In genomic region chr5:149483321-149484052, GRCm38 (mm10) we compare ENCODE assay signal across 10 mouse cellular contexts. TPM values are rescaled to one million over a fixed set of nuclear protein-coding genes. Genes with fewer than 3 reads are reported as not detected.
DNase-seq lines count a peak whose midpoint lies in the region; ATAC-seq and TF ChIP-seq lines count a peak whose summit lies in the region.
"Had no signal": no experiment of that assay in that cellular context is flagged by ENCODE, and none has a peak within 500 bp of the region (broad histone marks: within the 10 kb centered on the region; RNA-seq: fewer than 3 reads in every experiment).

No protein-coding gene starts in this region.

- peak; percentile 23 for DNase-seq in thymus, adult 2 months
- no peak for DNase-seq in thymus, adult 18-20 months
- DNase-seq in c-Kit-positive CD71-positive TER-119-positive erythroid progenitor cells, embryonic 14.5 days (ENCODE audit: low spot score), result peak; percentile 10
- DNase-seq in spleen, postnatal 36 days (ENCODE audit: low spot score in 2 of 2), result no peak
- DNase-seq in urinary bladder, postnatal 10 days (ENCODE audit: low spot score), result no peak

- no peak overlapping the region for H3K4me3 ChIP-seq in intestine, postnatal 0 days (ENCODE audit: low read depth, low read length)
- no peak overlapping the region for H3K4me3 ChIP-seq in intestine, embryonic 15.5 days (replicated peaks)
- H3K4me3 ChIP-seq in thymus, adult 2 months (ENCODE audit: control insufficient read depth, insufficient read depth, low read length), result no peak overlapping the region
- H3K4me3 ChIP-seq in forebrain, embryonic 13.5 days, result no peak overlapping the region
- H3K4me3 ChIP-seq: limb, embryonic 12.5 days; stomach, embryonic 15.5 days had no signal

- peak; percentile 36; the same call in 1 of the 2 replicates for TF ChIP-seq CTCF in intestine, postnatal 0 days (IDR thresholded peaks at IDR 0.05; ENCODE audit: low read depth)
- TF ChIP-seq CTCF in thymus, adult 2 months (IDR thresholded peaks at IDR 0.05; ENCODE audit: borderline replicate concordance, control insufficient read depth, extremely low read depth, insufficient read depth, low read length, poor library complexity), result peak; percentile 33; the same call in 1 of the 2 replicates

- ATAC-seq in intestine, postnatal 0 days, result no peak
- ATAC-seq in intestine, embryonic 15.5 days, result no peak
- ATAC-seq in forebrain, embryonic 13.5 days, result no peak

- no peak overlapping the region for H3K4me2 ChIP-seq in intestine, postnatal 0 days (replicated peaks; ENCODE audit: low read depth)
- no peak overlapping the region for H3K4me2 ChIP-seq in intestine, embryonic 15.5 days (replicated peaks)
- H3K4me2 ChIP-seq in forebrain, embryonic 13.5 days, result no peak overlapping the region
- H3K4me2 ChIP-seq: limb, embryonic 12.5 days; stomach, embryonic 15.5 days had no signal

- no peaks in the 10 kb centered on the region for H3K27me3 ChIP-seq in intestine, postnatal 0 days (replicated peaks; ENCODE audit: control insufficient read depth, insufficient read depth, low read length)
- H3K27me3 ChIP-seq in intestine, embryonic 15.5 days (replicated peaks), result no peaks in the 10 kb centered on the region
- H3K27me3 ChIP-seq in thymus, adult 2 months (ENCODE audit: control insufficient read depth, insufficient read depth, low read length), result no peaks in the 10 kb centered on the region
- no peaks in the 10 kb centered on the region for H3K27me3 ChIP-seq in forebrain, embryonic 13.5 days
- H3K27me3 ChIP-seq: limb, embryonic 12.5 days; stomach, embryonic 15.5 days had no signal

- no peak overlapping the region for H3K27ac ChIP-seq in intestine, postnatal 0 days (ENCODE audit: low read depth, low read length)
- H3K27ac ChIP-seq in intestine, embryonic 15.5 days, result no peak overlapping the region
- no peak overlapping the region for H3K27ac ChIP-seq in thymus, adult 2 months (ENCODE audit: control insufficient read depth, insufficient read depth, low read length)
- H3K27ac ChIP-seq in forebrain, embryonic 13.5 days, result no peak overlapping the region
- H3K27ac ChIP-seq: limb, embryonic 12.5 days; stomach, embryonic 15.5 days had no signal

- TF ChIP-seq POLR2A in thymus, adult 2 months (IDR thresholded peaks at IDR 0.05; ENCODE audit: control insufficient read depth, extremely low read depth, insufficient read depth, low read length, poor library complexity), result no peak

- WGBS in intestine, postnatal 0 days, result 65% methylated on average over 12 of the region's 12 CpGs
- WGBS in intestine, embryonic 15.5 days, result 64% methylated on average over 12 of the region's 12 CpGs
- WGBS in thymus, adult 2 months, result 71% methylated on average over 12 of the region's 12 CpGs
- 70% methylated on average over 12 of the region's 12 CpGs for WGBS in forebrain, embryonic 13.5 days

- H3K9me3 ChIP-seq in intestine, postnatal 0 days (ENCODE audit: control insufficient read depth), result no peaks in the 10 kb centered on the region
- no peaks in the 10 kb centered on the region for H3K9me3 ChIP-seq in intestine, embryonic 15.5 days
- H3K9me3 ChIP-seq in forebrain, embryonic 13.5 days (replicated peaks), result 0 out of 2 replicates have a peak, but pooled peaks cover 2% of the 10 kb centered on the region
- H3K9me3 ChIP-seq: limb, embryonic 12.5 days; stomach, embryonic 15.5 days had no signal

- H3K9ac ChIP-seq in intestine, postnatal 0 days (ENCODE audit: low read depth, low read length), result no peak overlapping the region
- H3K9ac ChIP-seq in intestine, embryonic 15.5 days, result no peak overlapping the region
- no peak overlapping the region for H3K9ac ChIP-seq in forebrain, embryonic 13.5 days
- H3K9ac ChIP-seq: limb, embryonic 12.5 days; stomach, embryonic 15.5 days had no signal

- no peaks in the 10 kb centered on the region for H3K4me1 ChIP-seq in intestine, postnatal 0 days (replicated peaks; ENCODE audit: control insufficient read depth, insufficient read depth, low read length)
- H3K4me1 ChIP-seq in intestine, embryonic 15.5 days (replicated peaks), result no peaks in the 10 kb centered on the region
- H3K4me1 ChIP-seq in thymus, adult 2 months (replicated peaks; ENCODE audit: control insufficient read depth, insufficient read depth, low read length), result no peaks in the 10 kb centered on the region
- peaks cover 17% of the 10 kb centered on the region for H3K4me1 ChIP-seq in forebrain, embryonic 13.5 days
- H3K4me1 ChIP-seq: limb, embryonic 12.5 days had no signal

- H3K36me3 ChIP-seq in intestine, postnatal 0 days (ENCODE audit: control insufficient read depth, insufficient read depth), result no peaks in the 10 kb centered on the region
- H3K36me3 ChIP-seq in intestine, embryonic 15.5 days, result no peaks in the 10 kb centered on the region
- H3K36me3 ChIP-seq in thymus, adult 2 months (ENCODE audit: control insufficient read depth, insufficient read depth, low read length), result no peaks in the 10 kb centered on the region
- no peaks in the 10 kb centered on the region for H3K36me3 ChIP-seq in forebrain, embryonic 13.5 days (ENCODE audit: poor library complexity, severe bottlenecking)
- H3K36me3 ChIP-seq: limb, embryonic 12.5 days; stomach, embryonic 15.5 days had no signal

RNA-seq across cellular contexts. Expression of gene Tex26, which starts 44.0 kb away (rescaled TPM):
- 0.24 and 0.38 TPM in 2 replicates for polyA plus RNA-seq in intestine, postnatal 0 days (2015; fragmentation: Nextera tagmentation; extraction: Ambion mirVana)
- 0.11 and 0.36 TPM in 2 replicates for polyA plus RNA-seq in intestine, embryonic 15.5 days (2015; fragmentation: Nextera tagmentation; extraction: Ambion mirVana)
- 0.18 and 0.38 TPM in 2 replicates for polyA plus RNA-seq in thymus, adult 2 months (2012; rRNA removed)
- polyA plus RNA-seq in forebrain, embryonic 13.5 days (2015; fragmentation: Nextera tagmentation; extraction: Ambion mirVana), result 2.2 and 3.1 TPM in 2 replicates

RNA-seq across cellular contexts. Expression of gene Wdr95, which starts 45.0 kb away (rescaled TPM):
- polyA plus RNA-seq in intestine, postnatal 0 days (2015; fragmentation: Nextera tagmentation; extraction: Ambion mirVana), result not detected in 2 replicates
- polyA plus RNA-seq in intestine, embryonic 15.5 days (2015; fragmentation: Nextera tagmentation; extraction: Ambion mirVana), result not detected in 2 replicates
- polyA plus RNA-seq in thymus, adult 2 months (2012; rRNA removed), result 0.18 and 0.31 TPM in 2 replicates
- polyA plus RNA-seq in forebrain, embryonic 13.5 days (2015; fragmentation: Nextera tagmentation; extraction: Ambion mirVana), result 0.41 and 0.68 TPM in 2 replicates
- polyA plus RNA-seq: limb, embryonic 12.5 days had no signal

Comparison
In these comparisons a context has a peak if more than half of its experiments do, and no peak if none do; other contexts are left out.
1. DNase-seq: peak in thymus, adult 2 months (single experiment) and c-Kit-positive CD71-positive TER-119-positive erythroid progenitor cells, embryonic 14.5 days (single experiment); none in thymus, adult 18-20 months (0 of 2), spleen, postnatal 36 days (0 of 2) and urinary bladder, postnatal 10 days (single experiment).